Mouse (Mus musculus) kidney, postnatal 0 days (tissue): ENCODE results near the gene Ankzf1. TPM values are rescaled to one million over a fixed set of nuclear protein-coding genes. Genes with fewer than 3 reads are reported as not detected.

ENCODE experiments used
- ATAC-seq: fragments of 200-750 bp; cut with Nextera tagmentation; replicated peaks from 2 replicates; pipeline ENCODE4 v1.8.0; 2017; ENCODE audit warnings: low read depth, moderate number of reproducible peaks, moderate TSS enrichment, moderate library complexity; ENCODE audit not compliant: low FRiP score
- DNase-seq: peaks from one replicate; pipeline ENCODE4 v3.0.0-alpha.2; 2016; ENCODE audit warnings: low spot score
- H3K27ac ChIP-seq: fragments of 300-500 bp; sonication (generic); 2 replicates; pipeline ENCODE4 v1.5.1; 2014; ENCODE audit warnings: mild to moderate bottlenecking
- H3K27me3 ChIP-seq: fragments of 300-500 bp; sonication (generic); 2 replicates; pipeline ENCODE4 v1.6.1; 2014; ENCODE audit warnings: low read length, mixed read lengths; ENCODE audit not compliant: insufficient read depth
- H3K36me3 ChIP-seq: fragments of 300-500 bp; sonication (generic); 2 replicates; pipeline ENCODE4 v1.6.1; 2014; ENCODE audit warnings: low read length, mixed read lengths; ENCODE audit not compliant: insufficient read depth
- H3K4me1 ChIP-seq: fragments of 300-500 bp; sonication (generic); replicated peaks from 2 replicates; pipeline ENCODE4 v1.6.1; 2014; ENCODE audit warnings: antibody characterized with exemption, low read length, mixed read lengths; ENCODE audit not compliant: insufficient read depth
- H3K4me2 ChIP-seq: fragments of 300-500 bp; sonication (generic); 2 replicates; pipeline ENCODE4 v1.6.1; 2014; ENCODE audit warnings: mild to moderate bottlenecking, low read length, moderate library complexity, mixed read lengths
- H3K4me3 ChIP-seq: fragments of 300-500 bp; sonication (generic); replicated peaks from 2 replicates; pipeline ENCODE4 v1.5.1; 2014; ENCODE audit warnings: low read depth, low read length
- H3K9ac ChIP-seq: fragments of 300-500 bp; sonication (generic); 2 replicates; pipeline ENCODE4 v1.6.1; 2014; ENCODE audit warnings: low read depth, low read length
- H3K9me3 ChIP-seq: fragments of 300-500 bp; sonication (generic); replicated peaks from 2 replicates; pipeline ENCODE4 v1.6.1; 2016; ENCODE audit warnings: low read length, inconsistent platforms, mixed read lengths
- CTCF ChIP-seq: IDR thresholded peaks from 2 replicates; pipeline ENCODE4 v1.5.1; 2016; ENCODE audit warnings: antibody characterized with exemption, low read depth, mild to moderate bottlenecking, moderate library complexity
- WGBS: fragments of 180-500 bp; shearing (Covaris S2); extraction: QIAGEN DNeasy Blood & Tissue Kit; methylation state at CpG from one replicate; pipeline ENCODE4 v1.1.7; 2014; 5-methylcytosine and 5-hydroxymethylcytosine counted together
- polyA plus RNA-seq: library from polyadenylated mRNA; unstranded; fragments of >200 nt; fragmentation: Nextera tagmentation; extraction: Ambion mirVana; gene quantifications from 2 replicates; pipeline ENCODE4 v1.2.1, GENCODE M21; 2015

Ankzf1 gene
- polyA plus RNA-seq, 1 experiment from 2014 or later = 19.7 TPM

DNA sequence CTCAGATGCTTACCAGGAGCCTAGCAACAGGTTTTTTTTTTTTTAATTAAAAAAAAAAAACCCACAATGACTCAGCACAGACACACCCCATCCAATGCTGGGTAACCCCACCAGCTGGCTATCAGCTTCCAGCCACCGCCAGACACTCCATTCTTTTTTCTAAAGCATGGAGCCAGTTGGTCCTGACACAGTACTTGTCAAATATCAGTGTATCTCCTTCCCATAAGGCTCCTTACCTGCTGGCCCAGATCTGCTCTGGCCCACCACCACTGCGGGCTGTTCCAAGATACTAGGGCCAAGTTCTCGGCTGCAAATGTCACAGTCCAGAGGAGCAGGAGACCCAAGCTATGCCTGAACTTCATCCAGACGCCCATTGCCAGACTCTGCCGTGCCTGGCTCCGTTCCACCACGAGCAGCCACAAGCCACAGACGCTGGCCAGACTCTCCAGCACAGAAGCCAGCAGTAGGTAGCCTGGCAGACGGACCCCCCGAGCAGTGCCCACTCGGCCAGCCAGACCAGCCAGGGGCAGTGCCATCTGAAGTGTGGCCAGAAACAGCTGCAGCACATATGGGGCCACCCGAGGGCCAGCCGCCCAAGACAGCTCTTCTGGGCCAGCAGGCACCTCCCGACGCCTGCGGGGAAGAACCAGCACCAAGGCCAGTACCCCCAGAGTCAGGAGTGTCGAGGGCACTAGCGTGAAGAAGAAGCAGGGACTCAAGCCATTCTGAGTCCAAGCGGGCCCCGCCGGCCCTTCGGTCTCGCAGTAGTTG lies 12.4 kb upstream of the Ankzf1 start:
- no peak; the same call in none of the 2 replicates for ATAC-seq
- H3K9me3 ChIP-seq = no peaks in the 10 kb centered on the region
- no peak overlapping the region; the same call in 1 of the 2 replicates for H3K27ac ChIP-seq
- 6% methylated on average over 23 of the region's 23 CpGs for WGBS
- H3K9ac ChIP-seq = peak overlapping the region; percentile 66
- H3K27me3 ChIP-seq = no peaks in the 10 kb centered on the region
- H3K4me2 ChIP-seq = peak overlapping the region; percentile 96
- no peak for DNase-seq
- peaks cover 6% of the 10 kb centered on the region for H3K4me1 ChIP-seq
- H3K4me3 ChIP-seq = peak overlapping the region; percentile 53
- peaks cover 27% of the 10 kb centered on the region for H3K36me3 ChIP-seq
- TF ChIP-seq CTCF = no peak

DNA sequence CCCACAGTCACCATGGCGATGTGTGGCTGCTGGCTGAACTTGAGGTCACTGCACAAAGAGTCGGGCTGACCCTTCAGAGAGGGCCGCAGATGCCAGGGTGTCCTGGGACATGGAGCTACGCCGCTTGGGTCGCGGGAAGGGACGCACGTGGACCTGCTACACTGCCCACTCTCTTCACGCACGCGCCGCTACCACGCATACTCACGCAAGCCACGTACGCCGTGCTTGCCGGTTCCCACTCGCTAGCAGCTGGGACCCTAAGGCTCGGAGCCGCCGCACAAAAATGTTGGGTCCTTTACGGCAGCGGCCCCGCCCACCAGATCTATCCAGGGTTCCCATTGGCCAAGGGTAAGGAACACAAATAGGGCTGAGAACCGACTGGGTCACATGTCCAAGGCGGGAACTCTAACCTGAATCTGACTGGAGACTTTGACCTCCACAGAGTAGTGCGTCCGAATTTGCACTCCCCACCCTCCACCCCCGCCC lies 11.8 kb upstream of the Ankzf1 start, which contains the start of gene Abcb6:
Gene Abcb6 (minus strand): TSS at position 288 of the 486 bp plus-strand sequence.
- DNase-seq = peak; percentile 97
- H3K4me3 ChIP-seq = peak within 1 kb of the TSS; percentile 53
- H3K36me3 ChIP-seq = peaks cover 32% of the 10 kb centered on the region
- no peaks in the 10 kb centered on the region for H3K9me3 ChIP-seq
- peak within 1 kb of the TSS; percentile 31 for H3K27ac ChIP-seq
- H3K9ac ChIP-seq = peak within 1 kb of the TSS; percentile 66
- under 1% methylated on average over 31 of the region's 31 CpGs for whole genome bisulfite sequencing
- H3K4me2 ChIP-seq = peak within 1 kb of the TSS; percentile 96
- peaks cover 6% of the 10 kb centered on the region for H3K4me1 ChIP-seq
- ATAC-seq = peak; percentile 89
- H3K27me3 ChIP-seq = no peaks in the 10 kb centered on the region
- TF ChIP-seq CTCF = no peak

DNA sequence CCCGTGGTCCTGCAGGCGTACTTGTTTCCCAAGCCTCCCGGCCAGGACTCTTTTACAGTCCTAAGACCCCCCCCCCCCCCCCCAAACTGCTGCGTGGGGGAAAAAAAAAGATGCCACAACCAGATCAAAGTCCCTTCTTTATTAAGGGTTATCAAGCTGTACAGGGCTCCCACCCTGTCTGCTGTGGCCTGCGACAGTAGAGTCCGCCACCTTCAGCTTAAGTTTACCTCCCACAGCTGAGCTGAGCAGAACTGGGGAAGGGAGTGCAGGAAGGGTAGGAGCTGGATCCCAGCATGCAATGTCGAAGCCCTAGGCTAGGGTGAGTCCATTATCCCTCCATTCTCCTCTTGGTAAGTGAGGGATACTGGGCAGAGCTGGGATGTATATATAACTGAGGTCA lies 11.2 kb upstream of the Ankzf1 start:
- peaks cover 33% of the 10 kb centered on the region for H3K36me3 ChIP-seq
- WGBS = 25% methylated on average over 7 of the region's 7 CpGs
- H3K4me1 ChIP-seq = peaks cover 6% of the 10 kb centered on the region
- H3K27me3 ChIP-seq = no peaks in the 10 kb centered on the region
- H3K9me3 ChIP-seq = no peaks in the 10 kb centered on the region
- peak overlapping the region; percentile 37; the same call in 1 of the 2 replicates for H3K9ac ChIP-seq
- TF ChIP-seq CTCF = no peak
- DNase-seq (no peak), ATAC-seq (no peak; the same call in 1 of the 2 replicates)
- H3K4me3 ChIP-seq = peak overlapping the region; percentile 53; the same call in 1 of the 2 replicates
- peak overlapping the region; percentile 31; the same call in 1 of the 2 replicates for H3K27ac ChIP-seq
- peak overlapping the region; percentile 96; the same call in 1 of the 2 replicates for H3K4me2 ChIP-seq

DNA sequence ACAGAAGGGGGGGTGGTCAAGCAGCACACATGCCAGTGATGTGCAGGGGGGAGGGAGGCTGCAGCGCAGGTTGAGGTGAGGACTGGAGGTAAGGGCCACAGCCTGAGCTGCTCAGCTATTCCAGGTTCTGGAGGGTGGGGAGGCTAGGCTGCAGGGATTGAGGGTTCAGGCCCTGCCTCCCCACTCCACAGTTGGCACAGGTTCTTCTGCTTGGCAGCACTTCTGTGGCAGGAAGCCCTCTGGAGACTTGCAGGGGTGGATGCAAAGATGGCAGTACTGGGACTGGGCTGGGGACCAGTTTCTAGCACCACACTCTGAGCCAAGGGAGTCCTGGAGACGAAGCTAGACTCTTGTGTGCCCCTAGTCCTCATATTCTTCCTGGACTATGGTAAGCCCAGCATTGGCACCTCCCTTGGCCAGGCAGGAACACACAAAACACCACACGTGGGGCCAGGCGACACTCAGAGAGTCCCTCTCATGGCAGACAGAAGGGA lies 10.5 kb upstream of the Ankzf1 start:
- DNase-seq = no peak
- H3K27ac ChIP-seq = no peak overlapping the region
- H3K27me3 ChIP-seq = no peaks in the 10 kb centered on the region
- peaks cover 6% of the 10 kb centered on the region for H3K4me1 ChIP-seq
- peaks cover 38% of the 10 kb centered on the region for H3K36me3 ChIP-seq
- H3K4me3 ChIP-seq = no peak overlapping the region
- H3K9me3 ChIP-seq = no peaks in the 10 kb centered on the region
- TF ChIP-seq CTCF = no peak
- 84% methylated on average over 4 of the region's 4 CpGs for WGBS
- no peak overlapping the region for H3K4me2 ChIP-seq
- no peak overlapping the region for H3K9ac ChIP-seq
- ATAC-seq = no peak

DNA sequence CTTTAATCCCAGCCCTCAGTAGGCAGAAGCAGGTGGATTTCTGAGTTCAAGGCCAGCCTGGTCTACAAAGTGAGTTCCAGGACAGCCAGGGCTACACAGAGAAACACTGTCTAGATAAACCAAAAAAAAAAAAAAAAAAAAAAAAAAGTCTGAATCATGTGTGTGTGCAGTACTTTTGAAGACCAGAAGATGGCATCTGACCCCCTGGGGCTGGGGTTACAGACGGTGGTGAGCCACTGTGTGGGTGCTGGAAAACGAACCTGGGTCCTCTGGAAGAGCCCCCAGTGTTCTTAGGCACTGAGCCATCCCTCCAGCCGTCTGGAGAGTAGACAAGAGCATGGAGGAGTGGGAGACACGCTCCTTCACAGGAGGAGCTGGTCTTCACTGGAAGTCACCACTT lies 9.8 kb upstream of the Ankzf1 start:
- H3K4me3 ChIP-seq = no peak overlapping the region
- no peak overlapping the region for H3K9ac ChIP-seq
- peaks cover 6% of the 10 kb centered on the region for H3K4me1 ChIP-seq
- 76% methylated on average over 4 of the region's 4 CpGs for WGBS
- ATAC-seq (no peak), DNase-seq (no peak)
- no peaks in the 10 kb centered on the region for H3K9me3 ChIP-seq
- no peaks in the 10 kb centered on the region for H3K27me3 ChIP-seq
- H3K27ac ChIP-seq = no peak overlapping the region
- no peak overlapping the region for H3K4me2 ChIP-seq
- peak; percentile 25; the same call in 1 of the 2 replicates for TF ChIP-seq CTCF
- H3K36me3 ChIP-seq = peaks cover 42% of the 10 kb centered on the region

DNA sequence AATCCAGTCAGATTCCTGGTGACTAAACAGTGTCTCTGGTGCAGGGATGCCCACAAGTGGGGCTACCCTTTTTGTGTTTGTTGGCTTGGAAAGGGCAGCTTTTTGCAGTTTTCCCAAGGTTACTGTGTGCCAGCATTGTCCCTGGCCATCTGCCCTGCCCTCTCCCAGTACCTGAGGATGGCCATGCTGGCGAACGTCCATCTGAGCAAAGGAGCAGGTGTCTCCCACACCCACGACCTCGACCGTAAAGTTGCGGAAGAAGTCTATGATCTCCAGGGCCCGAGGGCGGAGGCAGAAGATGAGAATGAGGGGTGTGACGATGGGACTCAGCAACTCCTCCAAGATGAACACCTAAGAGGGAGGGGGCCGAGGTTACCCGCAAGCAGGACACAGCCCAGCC lies 6.5 kb upstream of the Ankzf1 start:
- Histone ChIP-seq H3K36me3 (peaks cover 50% of the 10 kb centered on the region), H3K27me3 (no peaks in the 10 kb centered on the region), H3K9me3 (no peaks in the 10 kb centered on the region), H3K4me3 (no peak overlapping the region), H3K4me1 (no peaks in the 10 kb centered on the region), H3K9ac (no peak overlapping the region), H3K4me2 (no peak overlapping the region), H3K27ac (no peak overlapping the region)
- TF ChIP-seq CTCF = no peak
- no peak for ATAC-seq
- WGBS = 89% methylated on average over 11 of the region's 11 CpGs
- DNase-seq = no peak
